Mouse (Mus musculus): ENCODE data around the gene Rab40c. TPM values are rescaled to one million over a fixed set of nuclear protein-coding genes. Genes with fewer than 3 reads are reported as not detected.

Rab40c gene
- polyA plus RNA-seq, 1 experiment from 2014 or later, result 6.5 TPM

GRCm38 (mm10) chr17:25895891-25896290, 23.6 kb downstream of the Rab40c start:
- no peaks in the 10 kb centered on the region for H3K27me3 ChIP-seq
- no peak overlapping the region for H3K27ac ChIP-seq
- no peaks in the 10 kb centered on the region for H3K9me3 ChIP-seq (replicated peaks)
- H3K4me2 ChIP-seq, result no peak overlapping the region
- H3K4me3 ChIP-seq (replicated peaks), result no peak overlapping the region
- WGBS (ENCODE audit: insufficient replicate concordance), result 71% methylated on average over 12 of the region's 12 CpGs
- H3K4me1 ChIP-seq (replicated peaks), result peaks cover 16% of the 10 kb centered on the region
- no peak overlapping the region for H3K9ac ChIP-seq
- DNase-seq, result no peak
- H3K36me3 ChIP-seq, result peaks cover 9% of the 10 kb centered on the region
- ATAC-seq (ENCODE audit: low read depth), result no peak

- Histone ChIP-seq H3K9ac (no peak overlapping the region), H3K4me1 (replicated peaks) (peaks cover 16% of the 10 kb centered on the region), H3K36me3 (peaks cover 6% of the 10 kb centered on the region), H3K4me2 (no peak overlapping the region), H3K4me3 (replicated peaks) (no peak overlapping the region), H3K27me3 (no peaks in the 10 kb centered on the region), H3K9me3 (replicated peaks) (no peaks in the 10 kb centered on the region), H3K27ac (no peak overlapping the region; the same call in 1 of the 2 replicates)
- no peak for ATAC-seq (ENCODE audit: low read depth)
- DNase-seq, result no peak
- 64% methylated on average over 2 of the region's 2 CpGs for WGBS (ENCODE audit: insufficient replicate concordance)
Measured at GRCm38 (mm10) chr17:25895415-25895814, 24.1 kb downstream of the Rab40c start.

- Histone ChIP-seq H3K36me3 (peaks cover 7% of the 10 kb centered on the region; the same call in 1 of the 2 replicates), H3K9me3 (replicated peaks) (no peaks in the 10 kb centered on the region), H3K4me2 (no peak overlapping the region), H3K9ac (no peak overlapping the region), H3K27ac (no peak overlapping the region), H3K4me3 (replicated peaks) (no peak overlapping the region), H3K4me1 (replicated peaks) (peaks cover 16% of the 10 kb centered on the region), H3K27me3 (no peaks in the 10 kb centered on the region)
- peak; percentile 54 for DNase-seq
- 34% methylated on average over 2 of the region's 2 CpGs for WGBS (ENCODE audit: insufficient replicate concordance)
- peak; percentile 75 for ATAC-seq (ENCODE audit: low read depth)
Measured at GRCm38 (mm10) chr17:25893975-25894617, 25.4 kb downstream of the Rab40c start.

GRCm38 (mm10) chr17:25888837-25889236, 30.7 kb downstream of the Rab40c start:
- no peaks in the 10 kb centered on the region for H3K9me3 ChIP-seq (replicated peaks)
- WGBS (ENCODE audit: insufficient replicate concordance), result 78% methylated on average over 3 of the region's 3 CpGs
- H3K4me1 ChIP-seq (replicated peaks), result peaks cover 12% of the 10 kb centered on the region; the same call in 1 of the 2 replicates
- DNase-seq (no peak), ATAC-seq (ENCODE audit: low read depth) (no peak)
- H3K36me3 ChIP-seq, result peaks cover 21% of the 10 kb centered on the region
- H3K27ac ChIP-seq, result no peak overlapping the region
- H3K4me2 ChIP-seq, result no peak overlapping the region
- no peak overlapping the region for H3K9ac ChIP-seq
- no peaks in the 10 kb centered on the region for H3K27me3 ChIP-seq
- H3K4me3 ChIP-seq (replicated peaks), result no peak overlapping the region

GRCm38 (mm10) chr17:25887467-25887866, 32.1 kb downstream of the Rab40c start:
- Histone ChIP-seq H3K4me1 (replicated peaks) (peaks cover 18% of the 10 kb centered on the region), H3K4me2 (no peak overlapping the region), H3K9ac (no peak overlapping the region), H3K27me3 (no peaks in the 10 kb centered on the region), H3K4me3 (replicated peaks) (no peak overlapping the region), H3K9me3 (replicated peaks) (no peaks in the 10 kb centered on the region), H3K36me3 (peaks cover 32% of the 10 kb centered on the region), H3K27ac (no peak overlapping the region)
- DNase-seq (no peak), ATAC-seq (ENCODE audit: low read depth) (no peak)
- 70% methylated on average over 10 of the region's 10 CpGs for WGBS (ENCODE audit: insufficient replicate concordance)

GRCm38 (mm10) chr17:25886806-25887205, 32.7 kb downstream of the Rab40c start:
- Histone ChIP-seq H3K36me3 (peaks cover 32% of the 10 kb centered on the region), H3K4me1 (replicated peaks) (peaks cover 24% of the 10 kb centered on the region), H3K27ac (no peak overlapping the region), H3K9me3 (replicated peaks) (no peaks in the 10 kb centered on the region), H3K27me3 (no peaks in the 10 kb centered on the region), H3K4me2 (no peak overlapping the region), H3K9ac (no peak overlapping the region), H3K4me3 (replicated peaks) (no peak overlapping the region)
- DNase-seq (no peak), ATAC-seq (ENCODE audit: low read depth) (no peak)

- 50% methylated on average over 4 of the region's 4 CpGs for WGBS (ENCODE audit: insufficient replicate concordance)
- no peaks in the 10 kb centered on the region for H3K9me3 ChIP-seq (replicated peaks)
- H3K4me3 ChIP-seq (replicated peaks), result no peak overlapping the region
- H3K4me1 ChIP-seq (replicated peaks), result peaks cover 36% of the 10 kb centered on the region
- H3K36me3 ChIP-seq, result peaks cover 32% of the 10 kb centered on the region
- DNase-seq (no peak), ATAC-seq (ENCODE audit: low read depth) (no peak)
- no peak overlapping the region for H3K9ac ChIP-seq
- H3K27ac ChIP-seq, result no peak overlapping the region
- no peaks in the 10 kb centered on the region for H3K27me3 ChIP-seq
- no peak overlapping the region for H3K4me2 ChIP-seq
Measured at GRCm38 (mm10) chr17:25885636-25886035, 33.9 kb downstream of the Rab40c start.

- Histone ChIP-seq H3K4me1 (replicated peaks) (peaks cover 53% of the 10 kb centered on the region), H3K27me3 (no peaks in the 10 kb centered on the region), H3K9ac (no peak overlapping the region), H3K4me3 (replicated peaks) (no peak overlapping the region), H3K36me3 (peaks cover 29% of the 10 kb centered on the region), H3K9me3 (replicated peaks) (no peaks in the 10 kb centered on the region), H3K27ac (no peak overlapping the region), H3K4me2 (no peak overlapping the region)
- DNase-seq (no peak), ATAC-seq (ENCODE audit: low read depth) (no peak)
- WGBS (ENCODE audit: insufficient replicate concordance), result 79% methylated on average over 3 of the region's 3 CpGs
Measured at GRCm38 (mm10) chr17:25883824-25884223, 35.7 kb downstream of the Rab40c start.

GRCm38 (mm10) chr17:25883268-25883667, 36.3 kb downstream of the Rab40c start:
- Histone ChIP-seq H3K4me3 (replicated peaks) (no peak overlapping the region), H3K9me3 (replicated peaks) (no peaks in the 10 kb centered on the region), H3K27me3 (no peaks in the 10 kb centered on the region), H3K36me3 (peaks cover 35% of the 10 kb centered on the region), H3K9ac (no peak overlapping the region), H3K27ac (no peak overlapping the region), H3K4me2 (no peak overlapping the region), H3K4me1 (replicated peaks) (peaks cover 53% of the 10 kb centered on the region)
- DNase-seq (no peak), ATAC-seq (ENCODE audit: low read depth) (no peak)
- WGBS (ENCODE audit: insufficient replicate concordance), result 90% methylated on average over 8 of the region's 8 CpGs

- WGBS (ENCODE audit: insufficient replicate concordance), result 27% methylated on average over 5 of the region's 5 CpGs
- DNase-seq (peak; percentile 48), ATAC-seq (ENCODE audit: low read depth) (peak; percentile 54)
- H3K9me3 ChIP-seq (replicated peaks), result no peaks in the 10 kb centered on the region
- peak overlapping the region; percentile 45 for H3K27ac ChIP-seq
- no peak overlapping the region for H3K4me3 ChIP-seq (replicated peaks)
- peaks cover 57% of the 10 kb centered on the region for H3K4me1 ChIP-seq (replicated peaks)
- H3K36me3 ChIP-seq, result peaks cover 40% of the 10 kb centered on the region
- H3K4me2 ChIP-seq, result no peak overlapping the region
- H3K9ac ChIP-seq, result no peak overlapping the region
- no peaks in the 10 kb centered on the region for H3K27me3 ChIP-seq
Measured at GRCm38 (mm10) chr17:25882306-25882705, 37.2 kb downstream of the Rab40c start.

GRCm38 (mm10) chr17:25881691-25882090, 37.8 kb downstream of the Rab40c start:
- H3K9ac ChIP-seq, result no peak overlapping the region
- 67% methylated on average over 4 of the region's 4 CpGs for WGBS (ENCODE audit: insufficient replicate concordance)
- H3K27me3 ChIP-seq, result no peaks in the 10 kb centered on the region
- DNase-seq (no peak), ATAC-seq (ENCODE audit: low read depth) (no peak)
- H3K4me1 ChIP-seq (replicated peaks), result peaks cover 59% of the 10 kb centered on the region
- peak overlapping the region; percentile 45 for H3K27ac ChIP-seq
- peaks cover 40% of the 10 kb centered on the region for H3K36me3 ChIP-seq
- H3K9me3 ChIP-seq (replicated peaks), result no peaks in the 10 kb centered on the region
- H3K4me3 ChIP-seq (replicated peaks), result no peak overlapping the region
- H3K4me2 ChIP-seq, result no peak overlapping the region

- DNase-seq (no peak), ATAC-seq (ENCODE audit: low read depth) (no peak)
- H3K4me3 ChIP-seq (replicated peaks), result no peak overlapping the region
- H3K4me2 ChIP-seq, result no peak overlapping the region
- H3K9me3 ChIP-seq (replicated peaks), result no peaks in the 10 kb centered on the region
- peak overlapping the region; percentile 45 for H3K27ac ChIP-seq
- 29% methylated on average over 5 of the region's 5 CpGs for WGBS (ENCODE audit: insufficient replicate concordance)
- H3K9ac ChIP-seq, result no peak overlapping the region; the same call in 1 of the 2 replicates
- peaks cover 40% of the 10 kb centered on the region for H3K36me3 ChIP-seq
- H3K4me1 ChIP-seq (replicated peaks), result peaks cover 63% of the 10 kb centered on the region
- H3K27me3 ChIP-seq, result no peaks in the 10 kb centered on the region
Measured at GRCm38 (mm10) chr17:25880913-25881641, 38.5 kb downstream of the Rab40c start.
